Mouse (Mus musculus): ENCODE measurements around the gene Trim66. TPM values are rescaled to one million over a fixed set of nuclear protein-coding genes. Genes with fewer than 3 reads are reported as not detected.
A peak's percentile ranks its signal among the peaks of the same experiment; 100 is the strongest.

Trim66 gene
- total RNA-seq, 1 experiment = 0.62 TPM

- in situ Hi-C loops (cut with MboI; ENCODE audit: low sequenced_read_pairs in 2 of 2, unreplicated experiment in 2 of 2) = no loop called here
- TF ChIP-seq CHD2 (IDR thresholded peaks at IDR 0.05; ENCODE audit: low read depth, low read length) (no peak), ZNF384 (IDR thresholded peaks at IDR 0.05; ENCODE audit: low read depth, low read length) (no peak), HCFC1 (IDR thresholded peaks at IDR 0.05; ENCODE audit: borderline replicate concordance, insufficient read depth, low read length) (no peak), ZC3H11A (IDR thresholded peaks at IDR 0.05; ENCODE audit: borderline replicate concordance, low read depth, low read length) (no peak), MAFK (IDR thresholded peaks at IDR 0.05; ENCODE audit: insufficient read depth, low read depth, low read length) (no peak)
- DNase-seq (ENCODE audit: low read depth, low spot score) = no peak
Observed at GRCm38 (mm10) chr7:109493319-109494316, 14.3 kb downstream of the Trim66 start.

GRCm38 (mm10) chr7:109492616-109493318 is 15.2 kb downstream of the Trim66 start:
- in situ Hi-C loops (cut with MboI; ENCODE audit: low sequenced_read_pairs in 2 of 2, unreplicated experiment in 2 of 2) = no loop called here
- Histone ChIP-seq H3K9ac (ENCODE audit: insufficient read depth, low read depth, low read length, poor library complexity, severe bottlenecking) (no peak overlapping the region), H3K9me3 (ENCODE audit: control insufficient read depth, insufficient read depth, low read depth, low read length) (no peaks in the 10 kb centered on the region), H3K4me1 (ENCODE audit: control insufficient read depth in 2 of 2, insufficient read depth in 2 of 2, low read length in 2 of 2, poor library complexity in 1 of 2) (peaks cover 3 to 5% of the 10 kb centered on the region in 2 experiments; a peak in 3 of 4 replicates), H3K36me3 (ENCODE audit: control insufficient read depth, insufficient read depth, low read length, poor library complexity, severe bottlenecking) (no peaks in the 10 kb centered on the region), H3K4me3 (ENCODE audit: insufficient read depth in 1 of 2, low read depth in 1 of 2, low read length in 2 of 2, poor library complexity in 1 of 2, severe bottlenecking in 1 of 2) (no peak overlapping the region), H3K27ac (ENCODE audit: insufficient read depth, low read depth, low read length, poor library complexity, severe bottlenecking) (no peak overlapping the region)
- TF ChIP-seq CHD2 (IDR thresholded peaks at IDR 0.05; ENCODE audit: low read depth, low read length) = no peak
- no peak for TF ChIP-seq ZC3H11A (IDR thresholded peaks at IDR 0.05; ENCODE audit: borderline replicate concordance, low read depth, low read length)
- no peak for TF ChIP-seq MAFK (IDR thresholded peaks at IDR 0.05; ENCODE audit: insufficient read depth, low read depth, low read length)
- TF ChIP-seq ZNF384 (IDR thresholded peaks at IDR 0.05; ENCODE audit: low read depth, low read length) = no peak
- no peak for TF ChIP-seq HCFC1 (IDR thresholded peaks at IDR 0.05; ENCODE audit: borderline replicate concordance, insufficient read depth, low read length)
- DNase-seq (ENCODE audit: low read depth, low spot score) = no peak

More at GRCm38 (mm10) chr7:109493319-109494316, 14.3 kb downstream of the Trim66 start:
- no peaks in the 10 kb centered on the region for H3K9me3 ChIP-seq (ENCODE audit: control insufficient read depth, insufficient read depth, low read depth, low read length)
- peak overlapping the region in 1 of 2 experiments; percentile 6; a peak in 1 of 4 replicates for H3K4me3 ChIP-seq (ENCODE audit: insufficient read depth in 1 of 2, low read depth in 1 of 2, low read length in 2 of 2, poor library complexity in 1 of 2, severe bottlenecking in 1 of 2)
- peak overlapping the region; percentile 10; the same call in 1 of the 2 replicates for H3K27ac ChIP-seq (ENCODE audit: insufficient read depth, low read depth, low read length, poor library complexity, severe bottlenecking)
- H3K4me1 ChIP-seq (ENCODE audit: control insufficient read depth in 2 of 2, insufficient read depth in 2 of 2, low read length in 2 of 2, poor library complexity in 1 of 2) = peaks cover 3 to 5% of the 10 kb centered on the region in 2 experiments; a peak in 3 of 4 replicates
- H3K36me3 ChIP-seq (ENCODE audit: control insufficient read depth, insufficient read depth, low read length, poor library complexity, severe bottlenecking) = no peaks in the 10 kb centered on the region
- H3K9ac ChIP-seq (ENCODE audit: insufficient read depth, low read depth, low read length, poor library complexity, severe bottlenecking) = no peak overlapping the region

- no peak overlapping the region for H3K9ac ChIP-seq (ENCODE audit: insufficient read depth, low read depth, low read length, poor library complexity, severe bottlenecking)
- no peaks in the 10 kb centered on the region for H3K4me1 ChIP-seq (ENCODE audit: control insufficient read depth in 2 of 2, insufficient read depth in 2 of 2, low read length in 2 of 2, poor library complexity in 1 of 2)
- in situ Hi-C loops (cut with MboI; ENCODE audit: low sequenced_read_pairs in 2 of 2, unreplicated experiment in 2 of 2) = no loop called here
- no peaks in the 10 kb centered on the region for H3K36me3 ChIP-seq (ENCODE audit: control insufficient read depth, insufficient read depth, low read length, poor library complexity, severe bottlenecking)
- H3K27ac ChIP-seq (ENCODE audit: insufficient read depth, low read depth, low read length, poor library complexity, severe bottlenecking) = no peak overlapping the region
- no peak for DNase-seq (ENCODE audit: low read depth, low spot score)
- no peak overlapping the region for H3K4me3 ChIP-seq (ENCODE audit: insufficient read depth in 1 of 2, low read depth in 1 of 2, low read length in 2 of 2, poor library complexity in 1 of 2, severe bottlenecking in 1 of 2)
- no peaks in the 10 kb centered on the region for H3K9me3 ChIP-seq (ENCODE audit: control insufficient read depth, insufficient read depth, low read depth, low read length)
- TF ChIP-seq ZC3H11A (IDR thresholded peaks at IDR 0.05; ENCODE audit: borderline replicate concordance, low read depth, low read length) = no peak
- no peak for TF ChIP-seq HCFC1 (IDR thresholded peaks at IDR 0.05; ENCODE audit: borderline replicate concordance, insufficient read depth, low read length)
- TF ChIP-seq MAFK (IDR thresholded peaks at IDR 0.05; ENCODE audit: insufficient read depth, low read depth, low read length) = no peak
- no peak for TF ChIP-seq ZNF384 (IDR thresholded peaks at IDR 0.05; ENCODE audit: low read depth, low read length)
- no peak for TF ChIP-seq CHD2 (IDR thresholded peaks at IDR 0.05; ENCODE audit: low read depth, low read length)
Observed at GRCm38 (mm10) chr7:109484221-109484620, 23.7 kb downstream of the Trim66 start.

- Histone ChIP-seq H3K9me3 (ENCODE audit: control insufficient read depth, insufficient read depth, low read depth, low read length) (no peaks in the 10 kb centered on the region), H3K27ac (ENCODE audit: insufficient read depth, low read depth, low read length, poor library complexity, severe bottlenecking) (no peak overlapping the region), H3K9ac (ENCODE audit: insufficient read depth, low read depth, low read length, poor library complexity, severe bottlenecking) (no peak overlapping the region), H3K4me3 (ENCODE audit: insufficient read depth in 1 of 2, low read depth in 1 of 2, low read length in 2 of 2, poor library complexity in 1 of 2, severe bottlenecking in 1 of 2) (no peak overlapping the region), H3K36me3 (ENCODE audit: control insufficient read depth, insufficient read depth, low read length, poor library complexity, severe bottlenecking) (no peaks in the 10 kb centered on the region), H3K4me1 (ENCODE audit: control insufficient read depth in 2 of 2, insufficient read depth in 2 of 2, low read length in 2 of 2, poor library complexity in 1 of 2) (no peaks in the 10 kb centered on the region)
- no peak for DNase-seq (ENCODE audit: low read depth, low spot score)
- TF ChIP-seq HCFC1 (IDR thresholded peaks at IDR 0.05; ENCODE audit: borderline replicate concordance, insufficient read depth, low read length) = no peak
- TF ChIP-seq CHD2 (IDR thresholded peaks at IDR 0.05; ENCODE audit: low read depth, low read length) = no peak
- TF ChIP-seq ZC3H11A (IDR thresholded peaks at IDR 0.05; ENCODE audit: borderline replicate concordance, low read depth, low read length) = no peak
- no peak for TF ChIP-seq ZNF384 (IDR thresholded peaks at IDR 0.05; ENCODE audit: low read depth, low read length)
- no peak for TF ChIP-seq MAFK (IDR thresholded peaks at IDR 0.05; ENCODE audit: insufficient read depth, low read depth, low read length)
- in situ Hi-C loops (cut with MboI; ENCODE audit: low sequenced_read_pairs in 2 of 2, unreplicated experiment in 2 of 2) = no loop called here
Observed at GRCm38 (mm10) chr7:109480765-109481197, 27.2 kb downstream of the Trim66 start.

All from ES-E14 (cell line).